Mouse (Mus musculus): ENCODE measurements around the gene 3110009E18Rik. TPM values are rescaled to one million over a fixed set of nuclear protein-coding genes. Genes with fewer than 3 reads are reported as not detected.
A peak's percentile ranks its signal among the peaks of the same experiment; 100 is the strongest.

3110009E18Rik gene
- polyA plus RNA-seq, 1 experiment from 2014 or later: 14.6 TPM

DNA sequence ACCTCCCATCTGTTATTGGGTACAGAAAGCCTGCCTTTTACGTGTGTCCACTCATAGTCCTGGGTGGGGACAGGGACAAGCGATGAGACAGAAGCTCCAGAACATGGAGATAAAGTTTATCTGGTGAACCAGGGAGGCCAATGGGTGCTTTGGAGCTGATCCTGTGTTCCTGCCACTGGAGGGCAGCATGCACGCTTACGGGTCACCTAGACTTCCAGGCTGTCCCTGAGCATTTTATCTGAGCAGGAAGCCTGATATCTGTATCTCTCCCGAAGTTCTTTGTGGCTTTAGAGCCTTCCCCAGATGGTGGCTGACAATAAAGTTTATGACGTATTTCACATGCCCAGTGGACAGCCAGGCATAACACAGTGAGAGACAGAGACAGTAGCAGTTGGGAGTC lies 110.3 kb downstream of the 3110009E18Rik start:
- Histone ChIP-seq H3K9me3 (ENCODE audit: control insufficient read depth, low read length) (no peaks in the 10 kb centered on the region), H3K9ac (ENCODE audit: low read depth, low read length) (no peak overlapping the region), H3K4me1 (ENCODE audit: control insufficient read depth, insufficient read depth, low read length) (peaks cover 4% of the 10 kb centered on the region; the same call in 1 of the 2 replicates), H3K27ac (replicated peaks; ENCODE audit: low read depth, low read length) (no peak overlapping the region), H3K4me2 (ENCODE audit: low read depth, low read length) (no peak overlapping the region), H3K36me3 (ENCODE audit: control insufficient read depth, insufficient read depth, low read length) (no peaks in the 10 kb centered on the region), H3K4me3 (ENCODE audit: low read depth, low read length) (no peak overlapping the region), H3K27me3 (replicated peaks; ENCODE audit: control insufficient read depth, insufficient read depth, low read length) (no peaks in the 10 kb centered on the region)
- peak; percentile 53 for DNase-seq (ENCODE audit: low spot score)
- ATAC-seq (ENCODE audit: low read depth): no peak
- 35% methylated on average over 6 of the region's 6 CpGs for WGBS

DNA sequence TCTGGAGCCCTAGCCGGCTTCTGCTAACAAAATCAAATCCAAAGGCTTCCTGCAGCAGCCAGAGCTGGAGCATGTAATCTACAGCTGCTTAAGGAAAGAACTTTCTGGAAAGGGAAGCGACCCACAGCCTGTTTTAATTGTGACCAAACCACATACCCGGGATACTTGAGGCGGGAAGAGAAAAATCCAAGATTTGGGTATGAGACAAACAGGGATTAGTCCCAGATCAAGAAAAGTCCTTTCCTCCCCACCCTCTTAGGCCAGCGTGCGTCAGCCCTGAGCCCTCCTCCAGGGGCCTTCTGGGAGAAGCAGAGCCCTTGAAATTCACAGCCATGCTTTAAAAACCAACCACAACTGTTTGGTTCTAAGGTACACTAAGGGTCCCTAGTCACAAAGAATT lies 111.2 kb downstream of the 3110009E18Rik start:
- Histone ChIP-seq H3K27ac (replicated peaks; ENCODE audit: low read depth, low read length) (peak overlapping the region; percentile 22; the same call in 1 of the 2 replicates), H3K36me3 (ENCODE audit: control insufficient read depth, insufficient read depth, low read length) (no peaks in the 10 kb centered on the region), H3K4me2 (ENCODE audit: low read depth, low read length) (no peak overlapping the region), H3K4me3 (ENCODE audit: low read depth, low read length) (no peak overlapping the region), H3K27me3 (replicated peaks; ENCODE audit: control insufficient read depth, insufficient read depth, low read length) (no peaks in the 10 kb centered on the region), H3K9me3 (ENCODE audit: control insufficient read depth, low read length) (no peaks in the 10 kb centered on the region), H3K4me1 (ENCODE audit: control insufficient read depth, insufficient read depth, low read length) (peaks cover 4% of the 10 kb centered on the region; the same call in 1 of the 2 replicates), H3K9ac (ENCODE audit: low read depth, low read length) (no peak overlapping the region)
- WGBS: 33% methylated on average over 6 of the region's 6 CpGs
- DNase-seq (ENCODE audit: low spot score) (peak; percentile 71), ATAC-seq (ENCODE audit: low read depth) (peak; percentile 53)

DNA sequence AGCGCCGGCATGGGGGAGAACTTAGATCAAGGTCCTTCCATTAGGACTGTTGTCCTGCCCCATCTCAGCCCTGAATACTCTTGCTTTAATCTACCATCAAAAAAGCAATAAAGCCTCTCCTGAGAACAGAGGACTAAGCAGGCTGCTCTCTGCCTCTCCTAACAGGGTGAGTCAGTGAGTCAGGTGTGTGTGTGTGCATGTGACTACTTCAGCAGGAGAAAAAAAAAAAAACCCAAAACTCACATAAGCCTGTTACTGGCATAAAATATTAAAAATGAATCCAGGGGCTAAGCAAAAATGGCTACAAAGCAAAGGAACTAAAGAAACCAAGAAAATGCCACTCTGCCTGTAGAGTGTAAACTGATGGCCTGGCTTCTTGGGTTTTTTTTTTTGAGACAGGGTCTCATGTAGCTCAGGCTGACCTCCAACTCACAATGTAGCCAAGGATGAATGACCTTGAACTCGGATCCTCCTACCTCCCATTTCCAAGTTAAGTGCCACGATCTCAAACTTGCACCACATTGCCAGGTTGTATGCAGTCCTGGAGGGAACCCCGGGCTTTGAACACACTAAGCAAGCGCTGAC lies 114.7 kb downstream of the 3110009E18Rik start:
- ATAC-seq (ENCODE audit: low read depth) (no peak), DNase-seq (ENCODE audit: low spot score) (no peak)
- Histone ChIP-seq H3K4me1 (ENCODE audit: control insufficient read depth, insufficient read depth, low read length) (peaks cover 4% of the 10 kb centered on the region; the same call in 1 of the 2 replicates), H3K9ac (ENCODE audit: low read depth, low read length) (no peak overlapping the region), H3K27ac (replicated peaks; ENCODE audit: low read depth, low read length) (no peak overlapping the region), H3K4me2 (ENCODE audit: low read depth, low read length) (no peak overlapping the region), H3K9me3 (ENCODE audit: control insufficient read depth, low read length) (no peaks in the 10 kb centered on the region), H3K27me3 (replicated peaks; ENCODE audit: control insufficient read depth, insufficient read depth, low read length) (no peaks in the 10 kb centered on the region), H3K36me3 (ENCODE audit: control insufficient read depth, insufficient read depth, low read length) (no peaks in the 10 kb centered on the region), H3K4me3 (ENCODE audit: low read depth, low read length) (no peak overlapping the region)
- WGBS: 88% methylated on average over 6 of the region's 6 CpGs

DNA sequence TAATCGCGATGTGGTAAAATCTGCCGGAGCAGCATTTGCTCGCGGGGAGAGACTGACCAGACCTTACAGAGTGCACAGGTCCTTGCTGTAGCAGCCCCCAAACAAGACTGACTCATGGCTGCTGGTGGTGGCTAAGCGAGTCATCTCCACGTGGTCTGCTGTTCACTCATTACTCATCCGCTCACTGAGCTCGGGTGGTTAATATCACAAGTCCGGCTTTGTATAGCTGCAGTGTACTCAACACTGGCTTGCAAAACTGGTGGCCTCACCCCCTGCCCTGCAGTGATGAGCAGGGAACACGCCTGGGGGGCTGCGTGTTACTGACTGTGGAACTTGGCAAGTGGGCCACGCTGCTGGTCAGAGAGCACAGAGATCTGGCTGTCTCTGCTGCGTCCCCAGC lies 115.4 kb downstream of the 3110009E18Rik start:
- Histone ChIP-seq H3K4me2 (ENCODE audit: low read depth, low read length) (no peak overlapping the region), H3K36me3 (ENCODE audit: control insufficient read depth, insufficient read depth, low read length) (no peaks in the 10 kb centered on the region), H3K27ac (replicated peaks; ENCODE audit: low read depth, low read length) (no peak overlapping the region), H3K9me3 (ENCODE audit: control insufficient read depth, low read length) (no peaks in the 10 kb centered on the region), H3K4me3 (ENCODE audit: low read depth, low read length) (no peak overlapping the region), H3K4me1 (ENCODE audit: control insufficient read depth, insufficient read depth, low read length) (peaks cover 4% of the 10 kb centered on the region; the same call in 1 of the 2 replicates), H3K9ac (ENCODE audit: low read depth, low read length) (no peak overlapping the region), H3K27me3 (replicated peaks; ENCODE audit: control insufficient read depth, insufficient read depth, low read length) (no peaks in the 10 kb centered on the region)
- DNase-seq (ENCODE audit: low spot score) (no peak), ATAC-seq (ENCODE audit: low read depth) (no peak)
- 77% methylated on average over 14 of the region's 14 CpGs for WGBS

DNA sequence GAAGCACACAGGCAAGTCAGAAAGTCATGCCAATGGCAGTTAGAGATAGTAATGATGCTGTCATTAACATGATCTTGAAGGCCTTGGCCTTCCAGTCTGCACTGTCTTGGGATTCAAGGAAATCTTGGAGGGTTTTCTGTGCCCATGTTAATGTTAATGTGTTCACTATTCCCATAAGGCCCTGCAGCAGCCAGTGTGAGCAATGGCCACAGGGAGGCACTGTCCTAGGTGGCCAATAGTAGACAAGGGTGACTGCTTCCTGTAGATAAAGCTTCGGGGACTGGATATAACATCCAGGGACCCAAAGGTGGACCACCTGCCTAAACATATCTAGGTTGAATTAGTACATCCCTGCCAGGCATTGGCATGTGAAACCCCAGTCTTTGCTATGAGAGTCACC lies 116.1 kb downstream of the 3110009E18Rik start:
- H3K4me2 ChIP-seq (ENCODE audit: low read depth, low read length): no peak overlapping the region
- H3K4me1 ChIP-seq (ENCODE audit: control insufficient read depth, insufficient read depth, low read length): no peaks in the 10 kb centered on the region
- no peak overlapping the region for H3K27ac ChIP-seq (replicated peaks; ENCODE audit: low read depth, low read length)
- ATAC-seq (ENCODE audit: low read depth) (no peak), DNase-seq (ENCODE audit: low spot score) (no peak)
- no peaks in the 10 kb centered on the region for H3K36me3 ChIP-seq (ENCODE audit: control insufficient read depth, insufficient read depth, low read length)
- no peaks in the 10 kb centered on the region for H3K27me3 ChIP-seq (replicated peaks; ENCODE audit: control insufficient read depth, insufficient read depth, low read length)
- 73% methylated on average over 1 of the region's 1 CpGs for WGBS
- no peak overlapping the region for H3K9ac ChIP-seq (ENCODE audit: low read depth, low read length)
- no peak overlapping the region for H3K4me3 ChIP-seq (ENCODE audit: low read depth, low read length)
- H3K9me3 ChIP-seq (ENCODE audit: control insufficient read depth, low read length): no peaks in the 10 kb centered on the region

Other genes with a start within 250 kb of the 3110009E18Rik start
- gene Tmem177, start 208.0 kb upstream of the 3110009E18Rik start, polyA plus RNA-seq (2014; fragmentation: Nextera tagmentation; extraction: Ambion mirVana): 6.8 and 7.2 TPM in 2 replicates
- 0.10 and 1.1 TPM in 2 replicates for gene Cfap221, start 124.0 kb upstream of the 3110009E18Rik start, polyA plus RNA-seq (2014; fragmentation: Nextera tagmentation; extraction: Ambion mirVana)
- gene Sctr, start 114.3 kb upstream of the 3110009E18Rik start, polyA plus RNA-seq (2014; fragmentation: Nextera tagmentation; extraction: Ambion mirVana): 0.33 and 0.39 TPM in 2 replicates
- gene Tmem37, start 47.1 kb upstream of the 3110009E18Rik start, polyA plus RNA-seq (2014; fragmentation: Nextera tagmentation; extraction: Ambion mirVana): 16.9 and 19.8 TPM in 2 replicates
- gene Dbi, start 109 bp upstream of the 3110009E18Rik start, polyA plus RNA-seq (2014; fragmentation: Nextera tagmentation; extraction: Ambion mirVana): 613 and 705 TPM in 2 replicates
- gene Steap3, start 151.5 kb downstream of the 3110009E18Rik start, polyA plus RNA-seq (2014; fragmentation: Nextera tagmentation; extraction: Ambion mirVana): 12.9 and 13.2 TPM in 2 replicates
- 0.08 TPM in 1 of 2 replicates, not detected in the other for gene C1ql2, start 219.4 kb downstream of the 3110009E18Rik start, polyA plus RNA-seq (2014; fragmentation: Nextera tagmentation; extraction: Ambion mirVana)

Data from embryonic facial prominence, embryonic 14.5 days (tissue).